Mouse (Mus musculus) hindbrain, postnatal 0 days (tissue): ENCODE results near the gene Hist2h2ab. TPM values are rescaled to one million over a fixed set of nuclear protein-coding genes. Genes with fewer than 3 reads are reported as not detected.

Experiments
- ATAC-seq: fragments of 200-750 bp; cut with Nextera tagmentation; 2 replicates; pipeline ENCODE4 v1.8.0; 2017; ENCODE audit warnings: mild to moderate bottlenecking, moderate TSS enrichment, moderate library complexity
- DNase-seq: peaks from one replicate; pipeline ENCODE4 v3.0.0-alpha.2; 2015; ENCODE audit warnings: low spot score
- H3K27ac ChIP-seq: fragments of 300-500 bp; sonication (generic); 2 replicates; pipeline ENCODE4 v1.5.1; 2014; ENCODE audit warnings: mild to moderate bottlenecking
- H3K27me3 ChIP-seq: fragments of 300-500 bp; sonication (generic); 2 replicates; pipeline ENCODE4 v1.6.1; 2014; ENCODE audit warnings: low read length, mixed read lengths; ENCODE audit not compliant: insufficient read depth
- H3K36me3 ChIP-seq: fragments of 300-500 bp; sonication (generic); 2 replicates; pipeline ENCODE4 v1.6.1; 2014; ENCODE audit warnings: low read length, mixed read lengths; ENCODE audit not compliant: insufficient read depth
- H3K4me1 ChIP-seq: fragments of 300-500 bp; sonication (generic); 2 replicates; pipeline ENCODE4 v1.6.1; 2014; ENCODE audit warnings: antibody characterized with exemption, low read length, mixed read lengths; ENCODE audit not compliant: insufficient read depth
- H3K4me2 ChIP-seq: fragments of 300-500 bp; sonication (generic); 2 replicates; pipeline ENCODE4 v1.6.1; 2014; ENCODE audit warnings: low read depth, mild to moderate bottlenecking, low read length, moderate library complexity, mixed read lengths
- H3K4me3 ChIP-seq: fragments of 300-500 bp; sonication (generic); 2 replicates; pipeline ENCODE4 v1.5.1; 2014; ENCODE audit warnings: low read length
- H3K9ac ChIP-seq: fragments of 300-500 bp; sonication (generic); replicated peaks from 2 replicates; pipeline ENCODE4 v1.6.1; 2014; ENCODE audit warnings: mild to moderate bottlenecking, low read length, moderate library complexity, mixed read lengths
- H3K9me3 ChIP-seq: fragments of 300-500 bp; sonication (generic); 2 replicates; pipeline ENCODE4 v1.6.1; 2016; ENCODE audit warnings: low read length, mixed read lengths
- CTCF ChIP-seq: IDR thresholded peaks from 2 replicates; pipeline ENCODE4 v1.5.1; 2016; ENCODE audit warnings: antibody characterized with exemption, control low read depth, low read depth
- WGBS: fragments of 180-500 bp; shearing (Covaris S2); extraction: QIAGEN DNeasy Blood & Tissue Kit; methylation state at CpG from one replicate; pipeline ENCODE4 v1.1.7; 2014; 5-methylcytosine and 5-hydroxymethylcytosine counted together
- polyA plus RNA-seq: library from polyadenylated mRNA; unstranded; fragments of >200 nt; fragmentation: Nextera tagmentation; extraction: Ambion mirVana; gene quantifications from 2 replicates; pipeline ENCODE4 v1.2.1, GENCODE M21; 2015
- total RNA-seq: library from RNA; depleted of rRNA; stranded (reverse); fragments of >200 nt; gene quantifications from 2 replicates; pipeline ENCODE4 v1.2.3, GENCODE M21; 2014

Gene Hist2h2ab
- total and polyA plus RNA-seq, 2 experiments from 2014 or later, result 161 TPM; not detected in 1

GRCm38 (mm10) chr3:96220765-96221639, 1.3 kb downstream of the Hist2h2ab start, which contains the start of the genes Hist2h2ac and Hist2h2be:
Gene Hist2h2ac, minus strand, starts transcription at chr3:96220880.
Gene Hist2h2be, plus strand, starts transcription at chr3:96221119.
- peak within 1 kb of the TSS; percentile 60 for H3K4me3 ChIP-seq
- under 1% methylated on average over 43 of the region's 43 CpGs for WGBS
- H3K27me3 ChIP-seq, result no peaks in the 10 kb centered on the region
- H3K4me2 ChIP-seq, result peak within 1 kb of the TSS; percentile 79
- peak within 1 kb of the TSS; percentile 98 for H3K27ac ChIP-seq
- peaks cover 16% of the 10 kb centered on the region for H3K4me1 ChIP-seq
- no peaks in the 10 kb centered on the region for H3K9me3 ChIP-seq
- ATAC-seq (peak; percentile 90), DNase-seq (peak; percentile 91)
- H3K9ac ChIP-seq, result peak within 1 kb of the TSS; percentile 69
- H3K36me3 ChIP-seq, result no peaks in the 10 kb centered on the region
- TF ChIP-seq CTCF, result no peak

- Histone ChIP-seq H3K36me3 (no peaks in the 10 kb centered on the region), H3K4me2 (peak overlapping the region; percentile 79), H3K27me3 (no peaks in the 10 kb centered on the region), H3K9me3 (no peaks in the 10 kb centered on the region), H3K4me3 (peak overlapping the region; percentile 60), H3K27ac (peak overlapping the region; percentile 98), H3K4me1 (peaks cover 16% of the 10 kb centered on the region), H3K9ac (peak overlapping the region; percentile 69; the same call in 1 of the 2 replicates)
- 9% methylated on average over 9 of the region's 9 CpGs for WGBS
- no peak for TF ChIP-seq CTCF
- no peak for ATAC-seq
- DNase-seq, result peak; percentile 4
Measured at GRCm38 (mm10) chr3:96221640-96222038, 2.0 kb downstream of the Hist2h2ab start.

- H3K27ac ChIP-seq, result no peak overlapping the region
- H3K27me3 ChIP-seq, result no peaks in the 10 kb centered on the region
- peak overlapping the region; percentile 79 for H3K4me2 ChIP-seq
- peaks cover 16% of the 10 kb centered on the region for H3K4me1 ChIP-seq
- H3K9me3 ChIP-seq, result no peaks in the 10 kb centered on the region
- WGBS, result 74% methylated on average over 4 of the region's 4 CpGs
- no peak for DNase-seq
- no peak overlapping the region for H3K4me3 ChIP-seq
- no peaks in the 10 kb centered on the region for H3K36me3 ChIP-seq
- TF ChIP-seq CTCF, result no peak
- no peak overlapping the region for H3K9ac ChIP-seq
- ATAC-seq, result no peak
Measured at GRCm38 (mm10) chr3:96222774-96223173, 3.1 kb downstream of the Hist2h2ab start.

DNA sequence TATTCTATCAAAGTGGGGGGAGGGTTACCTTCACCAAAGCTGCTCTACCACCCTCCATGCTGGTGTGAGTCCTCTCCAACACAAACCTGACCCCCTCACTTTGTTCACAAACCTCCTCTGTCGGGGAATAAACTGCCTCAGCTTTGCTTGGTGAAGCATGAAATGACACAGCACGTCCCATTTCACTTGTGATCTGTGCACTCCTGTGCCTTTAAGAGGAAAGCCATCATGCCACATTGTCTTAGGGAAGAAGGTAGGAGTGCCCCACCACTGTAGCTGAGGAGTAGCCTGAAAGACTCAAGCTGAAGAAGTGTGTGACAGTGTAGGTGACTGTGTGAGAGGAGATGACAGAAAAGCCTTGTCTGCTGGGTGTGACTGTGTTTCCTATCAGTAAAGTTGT, 5.8 kb downstream of the Hist2h2ab start:
- H3K4me1 ChIP-seq, result peaks cover 10% of the 10 kb centered on the region; the same call in 1 of the 2 replicates
- no peak for ATAC-seq
- no peak for DNase-seq
- no peak overlapping the region for H3K9ac ChIP-seq
- H3K36me3 ChIP-seq, result no peaks in the 10 kb centered on the region
- H3K4me3 ChIP-seq, result no peak overlapping the region
- no peak overlapping the region for H3K4me2 ChIP-seq
- H3K27me3 ChIP-seq, result no peaks in the 10 kb centered on the region
- H3K9me3 ChIP-seq, result no peaks in the 10 kb centered on the region
- TF ChIP-seq CTCF, result no peak
- WGBS, result 20% methylated on average over 2 of the region's 2 CpGs
- H3K27ac ChIP-seq, result no peak overlapping the region

GRCm38 (mm10) chr3:96226695-96227648, 7.3 kb downstream of the Hist2h2ab start:
- Histone ChIP-seq H3K9me3 (no peaks in the 10 kb centered on the region), H3K27ac (no peak overlapping the region), H3K9ac (no peak overlapping the region), H3K4me2 (no peak overlapping the region), H3K27me3 (no peaks in the 10 kb centered on the region), H3K36me3 (no peaks in the 10 kb centered on the region), H3K4me3 (no peak overlapping the region), H3K4me1 (peaks cover 6% of the 10 kb centered on the region; the same call in 1 of the 2 replicates)
- ATAC-seq (0 out of 2 replicates have a peak, but pooled peaks have one; percentile 15), DNase-seq (no peak)
- TF ChIP-seq CTCF, result no peak
- WGBS, result 76% methylated on average over 8 of the region's 8 CpGs

DNA sequence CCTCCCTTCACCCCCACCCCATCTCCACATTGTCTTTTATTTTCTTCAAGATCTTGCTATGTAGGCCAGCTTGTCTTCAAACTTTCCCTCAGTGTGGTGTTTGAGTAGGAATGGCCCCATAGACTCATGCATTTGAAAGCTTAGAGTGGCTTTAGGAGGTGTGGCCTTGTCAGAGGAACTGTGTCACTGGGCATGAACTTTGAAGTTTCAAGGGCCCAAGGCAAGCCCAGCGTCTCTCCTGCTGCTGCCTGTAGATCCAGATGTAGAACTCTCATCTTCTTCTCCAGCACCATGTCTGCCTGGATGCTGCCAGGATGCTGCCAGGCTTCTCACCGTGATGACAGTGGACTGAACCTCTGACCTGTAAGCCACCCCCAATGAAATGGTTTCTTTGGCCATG, 9.2 kb downstream of the Hist2h2ab start:
- DNase-seq, result no peak
- Histone ChIP-seq H3K4me1 (no peaks in the 10 kb centered on the region), H3K4me2 (no peak overlapping the region), H3K9me3 (no peaks in the 10 kb centered on the region), H3K27me3 (no peaks in the 10 kb centered on the region), H3K9ac (no peak overlapping the region), H3K4me3 (no peak overlapping the region), H3K27ac (no peak overlapping the region), H3K36me3 (no peaks in the 10 kb centered on the region)
- TF ChIP-seq CTCF, result no peak
- WGBS, result 70% methylated on average over 2 of the region's 2 CpGs
- ATAC-seq, result no peak
